Mouse (Mus musculus) v-Abl transformed pro-B cells (cell line): ENCODE data around the gene Gnas.

Source experiments
- in situ Hi-C, 2 experiments: fragments of 400-800 bp; cut with MboI; formaldehyde crosslinking; loops; one replicate each; pipeline ENCODE4 v1.15.1; 2025; ENCODE audit not compliant: unreplicated experiment in 2 of 2

Gnas gene

DNA sequence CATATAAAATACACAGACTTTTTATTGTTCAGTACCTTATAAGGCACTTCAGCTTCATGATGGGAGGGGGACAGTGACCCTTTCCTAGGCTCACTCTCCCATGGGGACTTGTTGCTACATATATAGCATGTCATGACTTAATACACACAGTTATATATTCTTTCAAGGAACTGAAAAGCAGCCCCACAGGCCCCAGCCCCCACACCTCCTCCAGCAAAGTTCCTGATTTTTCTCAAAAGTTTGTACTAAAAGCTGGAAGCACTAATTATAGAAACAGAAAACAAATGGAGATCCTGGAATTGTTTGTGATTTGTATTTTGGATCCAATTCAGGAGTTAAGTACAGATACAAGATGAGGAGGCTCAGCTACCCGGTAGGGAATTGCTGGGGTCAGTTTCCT, 59.4 kb downstream of the Gnas start:
- in situ Hi-C loops, result loop anchor here (5.0 to 25.0 kb wide), 6 partner anchors 69 to 1906 kb away; partner anchors contain the start of genes Rtf2 (in 2 of the 2), Prelid3b (in 1 of the 2) and Rbm38 (in 1 of the 2)

GRCm38 (mm10) chr2:174344003-174344655, 60.0 kb downstream of the Gnas start:
- in situ Hi-C loops, result loop anchor here (5.0 to 25.0 kb wide), 6 partner anchors 68 to 1907 kb away; partner anchors contain the start of genes Rtf2 (in 2 of the 2), Prelid3b (in 1 of the 2) and Rbm38 (in 1 of the 2)

DNA sequence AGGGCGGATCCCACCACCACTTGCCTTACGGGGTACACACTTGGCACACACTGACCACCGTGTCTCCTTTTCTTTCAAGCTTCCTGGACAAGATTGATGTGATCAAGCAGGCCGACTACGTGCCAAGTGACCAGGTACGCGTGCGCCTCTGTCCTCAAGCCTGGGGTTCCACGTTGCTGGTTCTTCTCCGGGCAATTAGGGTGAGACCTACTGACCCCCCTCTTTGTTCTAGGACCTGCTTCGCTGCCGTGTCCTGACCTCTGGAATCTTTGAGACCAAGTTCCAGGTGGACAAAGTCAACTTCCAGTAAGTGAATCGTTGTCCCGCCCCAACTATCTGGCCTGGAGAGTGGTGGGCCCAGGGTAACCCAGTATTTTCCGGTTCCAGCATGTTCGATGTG, 60.9 kb downstream of the Gnas start:
- in situ Hi-C loops, result loop anchor here (5.0 to 25.0 kb wide), 6 partner anchors 67 to 1908 kb away; partner anchors contain the start of genes Rtf2 (in 2 of the 2), Prelid3b (in 1 of the 2) and Rbm38 (in 1 of the 2)

DNA sequence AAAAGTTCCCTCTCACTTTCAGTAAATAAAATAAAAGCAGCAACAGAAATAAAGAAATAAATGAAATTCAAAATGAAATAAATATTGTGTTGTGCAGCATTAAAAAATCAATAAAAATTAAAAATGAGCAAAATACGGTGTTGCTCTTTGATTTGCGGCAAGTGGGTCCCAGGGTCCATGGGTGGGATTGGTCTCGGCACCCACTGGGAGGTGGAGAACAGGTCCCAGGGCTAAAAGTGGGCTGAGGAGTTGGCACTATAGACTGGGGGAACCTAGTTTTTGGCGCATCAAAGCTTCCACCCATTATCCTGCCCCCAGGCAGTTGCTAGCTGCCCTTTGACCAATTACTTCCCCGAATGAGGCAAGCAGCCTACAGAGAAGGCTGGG, 62.5 kb downstream of the Gnas start, which contains the start of gene Gm20721:
Gm20721 (minus strand) TSS at position 101 of the 387 bp plus-strand sequence.
- in situ Hi-C loops, result loop anchor here (10.0 to 25.0 kb wide), 3 partner anchors 884 to 1909 kb away; partner anchors contain the start of genes Rtf2 (in 2 of the 2) and Rbm38 (in 1 of the 2)

DNA sequence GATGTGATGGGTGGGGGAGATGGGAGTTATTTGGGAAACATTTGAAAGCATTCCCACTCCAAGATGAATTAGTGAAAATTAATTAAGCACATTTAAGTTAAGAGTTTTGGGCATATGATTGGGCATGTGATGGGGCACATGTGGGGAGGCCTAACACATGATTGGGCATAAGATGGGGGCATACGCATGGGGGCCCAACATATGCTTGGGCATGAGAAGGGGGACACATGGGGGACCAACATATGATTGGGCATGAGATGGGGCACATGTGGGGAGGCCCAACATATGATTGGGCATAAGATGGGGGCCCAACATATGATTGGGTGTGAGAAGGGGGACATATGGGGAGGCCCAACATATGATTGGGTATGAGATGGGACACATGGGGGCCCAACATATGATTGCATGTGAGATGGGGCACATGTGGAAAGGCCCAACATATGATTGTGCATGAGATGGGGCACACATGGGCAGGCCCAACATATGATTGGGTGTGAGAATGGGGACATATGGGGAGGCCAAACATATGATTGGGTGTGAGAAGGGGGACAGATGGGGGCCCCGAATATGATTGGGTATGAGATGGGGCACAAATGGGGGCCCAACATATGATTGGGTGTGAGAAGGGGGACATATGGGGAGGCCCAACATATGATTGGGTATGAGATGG, 63.0 kb downstream of the Gnas start:
- in situ Hi-C loops, result loop anchor here (10.0 to 25.0 kb wide), 3 partner anchors 885 to 1910 kb away; partner anchors contain the start of genes Rtf2 (in 2 of the 2) and Rbm38 (in 1 of the 2)

DNA sequence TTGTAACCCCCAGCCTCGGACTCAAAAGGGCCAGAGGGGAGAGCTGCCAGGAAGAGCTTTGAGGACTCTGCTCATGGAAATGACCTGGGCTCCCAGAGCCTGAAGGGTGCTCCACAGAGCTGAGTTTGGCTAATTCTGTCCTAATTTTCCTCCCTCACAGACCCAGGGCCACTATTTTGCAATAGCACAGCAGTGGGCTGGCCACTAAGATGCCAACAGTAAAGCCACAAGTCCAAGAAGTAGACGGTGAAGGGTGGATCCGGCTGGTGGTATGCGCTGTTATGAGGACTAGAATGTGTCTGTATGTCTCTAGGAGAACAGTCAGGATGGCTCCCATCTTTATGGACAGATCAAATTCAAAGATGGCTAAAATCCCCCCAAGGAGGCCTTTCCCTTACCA, 74.4 kb downstream of the Gnas start:
- in situ Hi-C loops, result loop anchor here in 1 of 2 experiments (10.0 kb wide), 1 partner anchor 46 kb away; no protein-coding TSS in a partner anchor

GRCm38 (mm10) chr2:174359656-174360055, 75.5 kb downstream of the Gnas start:
- in situ Hi-C loops, result loop anchor here in 1 of 2 experiments (10.0 kb wide), 1 partner anchor 45 kb away; no protein-coding TSS in a partner anchor

DNA sequence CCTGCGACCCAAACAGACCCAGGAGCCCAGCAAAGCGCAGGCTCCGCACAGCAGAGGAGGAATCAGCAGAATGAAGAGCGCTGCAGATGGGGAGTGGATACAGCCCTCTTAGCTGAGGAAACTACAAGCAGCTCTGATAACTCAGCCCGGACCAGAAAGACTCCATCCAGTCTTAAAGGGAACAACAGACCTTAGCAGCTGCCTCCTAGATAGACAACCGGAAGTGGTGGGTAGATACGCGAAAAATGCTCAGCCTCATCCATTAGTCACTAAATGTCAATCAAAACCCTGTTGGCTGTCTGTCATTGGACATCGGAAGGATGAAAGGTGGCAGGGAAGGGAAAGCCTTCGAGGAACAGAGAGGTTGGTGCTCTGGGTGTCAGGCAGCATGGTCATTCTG, 82.5 kb downstream of the Gnas start:
- in situ Hi-C loops, result loop anchor here in 1 of 2 experiments (5.0 kb wide), 1 partner anchor 36 kb away; no protein-coding TSS in a partner anchor

DNA sequence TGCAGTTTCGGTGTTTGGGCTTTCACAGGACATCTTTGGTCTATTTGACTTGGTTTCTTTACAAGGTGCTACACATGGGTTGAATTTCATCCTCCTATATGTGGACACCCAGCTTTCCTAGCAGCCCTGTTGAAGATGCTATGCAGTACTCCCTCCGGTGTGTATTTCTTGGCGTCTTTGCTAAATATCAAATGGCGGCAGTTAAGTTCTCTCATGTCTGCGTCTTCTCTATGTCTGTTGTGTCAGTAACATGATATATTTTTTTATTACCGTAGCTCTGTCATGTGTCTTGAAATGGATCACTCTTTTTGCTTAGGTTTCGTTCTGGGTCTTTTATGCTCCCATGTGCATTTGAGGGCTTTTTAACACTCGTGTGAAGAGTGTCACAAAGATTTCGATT, 96.9 kb downstream of the Gnas start:
- in situ Hi-C loops, result no loop called here

DNA sequence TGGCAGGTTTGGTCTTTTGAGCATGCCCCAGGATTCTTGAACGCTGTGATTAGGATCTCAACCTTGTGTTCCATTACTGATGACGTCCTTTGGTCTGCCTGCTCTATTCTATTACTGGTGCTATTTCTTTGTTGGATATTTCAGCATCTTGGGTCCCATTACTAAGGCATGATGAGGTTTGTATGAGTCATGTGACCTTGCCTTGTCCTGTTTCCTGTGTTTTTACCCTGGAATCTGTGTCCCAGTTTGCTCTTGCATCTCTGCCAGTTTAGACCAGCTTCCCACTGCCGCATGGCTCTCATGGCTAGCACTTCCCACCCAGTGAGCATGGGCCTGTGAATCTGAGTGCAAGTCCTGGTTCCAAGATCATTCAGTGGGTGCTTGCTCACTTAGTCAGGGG, 107.8 kb downstream of the Gnas start:
- in situ Hi-C loops, result no loop called here

GRCm38 (mm10) chr2:174392554-174392953, 108.4 kb downstream of the Gnas start:
- in situ Hi-C loops, result no loop called here

- in situ Hi-C loops, result no loop called here
Measured at GRCm38 (mm10) chr2:174393383-174393782, 109.3 kb downstream of the Gnas start.
